Mouse (Mus musculus) spleen, postnatal 14 days (tissue): ENCODE data around the gene Eomes.

Experiments
- DNase-seq, 2 experiments: peaks; one replicate each; pipeline ENCODE4 v3.0.0; 2021 to 2022; ENCODE audit warnings: low spot score in 2 of 2

Eomes gene

GRCm38 (mm10) chr9:118519101-118519500 lies 41.1 kb downstream of the Eomes start:
- no peak for DNase-seq

DNA sequence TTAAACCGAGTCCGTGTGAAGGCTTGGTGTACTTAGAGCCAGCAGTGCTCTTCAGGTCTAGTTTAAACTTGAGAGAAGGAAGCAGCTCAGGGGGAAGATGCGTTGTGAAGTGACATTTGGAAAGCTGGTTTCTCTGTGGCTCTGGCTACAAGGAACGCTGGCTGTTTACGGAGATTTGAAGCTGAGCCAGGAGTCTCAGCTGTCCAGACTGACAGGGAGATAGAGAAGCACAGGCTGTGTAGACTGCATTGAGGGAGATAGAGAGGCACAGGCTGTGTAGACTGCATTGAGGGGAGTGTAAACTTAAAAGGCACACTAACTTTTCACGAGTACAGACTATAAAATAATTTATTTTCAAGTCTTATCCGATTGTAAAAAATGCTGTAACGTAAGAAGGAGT lies 42.0 kb downstream of the Eomes start:
- no peak for DNase-seq

DNA sequence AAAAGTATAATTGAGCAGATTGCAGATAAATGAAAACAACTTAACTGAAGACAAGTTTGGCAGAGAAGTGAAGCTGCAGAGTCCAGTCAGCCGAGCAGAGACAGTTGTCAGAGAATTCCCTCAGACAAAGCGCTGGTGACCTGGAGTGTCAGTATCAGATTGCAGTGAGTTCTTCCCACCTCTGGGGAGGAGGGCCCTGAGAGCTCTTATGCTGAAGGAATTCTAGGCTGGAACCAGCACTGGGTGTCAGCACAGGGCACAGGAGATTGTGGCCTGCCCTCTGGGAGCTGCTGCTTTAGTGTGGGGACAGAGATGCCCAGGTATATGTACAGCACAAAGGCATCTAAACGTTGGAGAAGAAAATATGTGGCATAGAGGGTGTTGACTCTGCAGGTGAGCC lies 42.8 kb downstream of the Eomes start:
- DNase-seq = no peak

GRCm38 (mm10) chr9:118521659-118522058 lies 43.6 kb downstream of the Eomes start:
- DNase-seq = no peak

- no peak for DNase-seq
Measured at GRCm38 (mm10) chr9:118523738-118524137, 45.7 kb downstream of the Eomes start.

DNA sequence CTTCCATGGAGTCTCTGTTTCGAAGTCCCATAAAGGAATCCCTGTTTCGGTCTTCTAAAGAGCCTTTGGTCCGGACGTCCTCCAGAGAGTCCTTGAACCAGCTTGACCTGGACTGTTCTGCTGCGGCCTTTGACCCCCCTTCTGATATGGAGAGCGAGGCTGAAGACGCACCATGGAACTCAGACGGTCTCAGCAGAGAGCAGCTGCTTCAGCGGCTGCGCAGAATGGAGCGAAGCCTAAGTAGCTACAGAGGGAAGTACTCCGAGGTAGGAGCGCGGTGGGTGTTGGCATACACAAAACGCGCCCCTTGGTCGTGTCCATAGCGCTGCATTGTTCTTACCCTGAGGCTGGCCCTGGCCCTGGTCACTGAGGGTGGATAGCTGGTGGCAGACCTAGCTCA lies 49.0 kb downstream of the Eomes start:
- no peak for DNase-seq

GRCm38 (mm10) chr9:118529783-118530182 lies 51.8 kb downstream of the Eomes start:
- DNase-seq = no peak

- DNase-seq = no peak
Measured at GRCm38 (mm10) chr9:118530679-118531078, 52.7 kb downstream of the Eomes start.

DNA sequence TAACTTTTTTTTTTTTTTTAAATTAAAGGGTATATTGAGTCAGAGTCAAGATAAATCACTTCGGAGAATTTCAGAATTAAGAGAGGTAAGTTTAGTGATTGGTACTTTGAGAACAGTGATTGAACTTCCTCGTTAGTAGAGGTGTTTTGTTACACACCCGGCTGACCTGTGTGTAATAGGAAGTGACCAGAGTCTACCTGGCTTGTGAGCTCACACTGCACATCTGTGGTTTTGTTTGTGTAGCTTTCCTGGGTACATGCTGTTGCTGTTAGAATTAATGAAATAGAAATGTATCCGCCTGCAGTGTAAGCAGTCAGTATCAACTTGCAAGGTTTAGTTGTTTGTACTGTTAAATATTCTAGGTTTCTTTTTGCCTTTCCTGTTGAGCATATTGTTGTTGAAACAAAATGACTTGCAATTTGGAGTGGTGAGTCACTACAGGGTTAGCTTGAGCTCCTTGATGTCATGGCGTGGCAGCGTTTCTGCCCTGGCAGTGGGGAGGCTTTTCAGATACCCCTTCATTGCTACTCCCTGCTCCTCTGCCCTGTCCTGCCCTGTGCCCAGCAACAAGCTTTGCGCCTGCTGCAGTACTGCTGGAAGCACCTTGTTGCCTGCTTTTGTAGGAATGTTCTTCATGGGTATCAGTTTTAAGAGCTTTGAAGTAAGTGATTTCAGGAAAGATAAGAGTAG lies 54.6 kb downstream of the Eomes start:
- DNase-seq = no peak
